Mouse (Mus musculus): ENCODE measurements around the gene Cep128. TPM values are rescaled to one million over a fixed set of nuclear protein-coding genes. Genes with fewer than 3 reads are reported as not detected.

Gene Cep128
- polyA plus RNA-seq, 1 experiment from 2014 or later, result 9.3 TPM

DNA sequence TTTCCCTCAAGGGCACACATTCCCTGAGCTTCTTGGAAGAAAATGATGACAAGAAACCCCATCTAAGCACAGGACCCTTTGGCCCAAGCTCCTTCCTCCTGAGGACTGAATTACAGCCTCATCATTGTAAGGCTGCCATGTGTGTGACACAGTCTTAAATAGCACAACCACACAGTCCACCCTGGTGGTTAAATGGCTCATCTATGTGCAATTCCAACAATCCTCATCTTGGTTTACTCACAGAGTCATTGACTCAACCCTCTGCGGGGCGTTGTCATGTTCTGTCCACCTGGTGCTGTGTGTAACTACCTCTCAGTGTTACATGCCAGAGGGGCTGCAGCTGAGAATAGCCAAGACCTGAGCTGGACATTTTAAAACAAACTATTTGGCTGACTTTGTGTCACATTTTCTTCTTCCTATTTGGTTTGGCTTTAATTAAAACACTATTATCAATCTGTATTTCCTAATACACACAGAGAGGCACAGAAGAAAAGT is 313.6 kb downstream of the Cep128 start:
- Histone ChIP-seq H3K9ac (ENCODE audit: low read length) (no peak overlapping the region), H3K4me1 (replicated peaks; ENCODE audit: control insufficient read depth, insufficient read depth, low read length) (no peaks in the 10 kb centered on the region), H3K27me3 (replicated peaks; ENCODE audit: control insufficient read depth, insufficient read depth, low read length) (no peaks in the 10 kb centered on the region), H3K4me3 (ENCODE audit: low read depth, low read length) (no peak overlapping the region), H3K9me3 (ENCODE audit: control insufficient read depth, low read length) (no peaks in the 10 kb centered on the region), H3K27ac (ENCODE audit: low read depth) (no peak overlapping the region), H3K4me2 (ENCODE audit: low read length) (no peak overlapping the region), H3K36me3 (ENCODE audit: control insufficient read depth, insufficient read depth, low read length) (no peaks in the 10 kb centered on the region)
- DNase-seq (ENCODE audit: low spot score) (no peak), ATAC-seq (replicated peaks; ENCODE audit: low FRiP score, low TSS enrichment, low read depth) (no peak)
- WGBS, result 83% methylated on average over 2 of the region's 2 CpGs

DNA sequence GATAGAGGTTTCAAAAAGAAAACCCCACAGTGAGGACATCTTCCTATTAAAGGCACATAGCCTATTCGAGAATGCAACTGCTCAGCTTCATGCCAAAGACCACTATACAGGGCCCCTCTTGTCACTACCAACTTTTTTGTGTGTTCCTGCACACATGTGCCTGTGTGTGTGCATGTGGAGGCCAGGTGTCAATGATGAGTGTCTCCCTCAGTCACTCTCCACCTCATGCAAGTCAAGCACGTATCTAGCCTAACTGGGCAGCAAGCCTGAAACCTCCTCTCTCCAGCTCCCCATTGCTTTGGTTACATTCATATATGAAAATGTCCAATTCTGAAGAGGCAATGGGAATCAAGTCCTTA is 317.1 kb downstream of the Cep128 start:
- no peak overlapping the region for H3K4me3 ChIP-seq (ENCODE audit: low read depth, low read length)
- no peaks in the 10 kb centered on the region for H3K27me3 ChIP-seq (replicated peaks; ENCODE audit: control insufficient read depth, insufficient read depth, low read length)
- DNase-seq (ENCODE audit: low spot score), result no peak
- 90% methylated on average over 2 of the region's 2 CpGs for WGBS
- H3K4me2 ChIP-seq (ENCODE audit: low read length), result no peak overlapping the region
- no peak for ATAC-seq (replicated peaks; ENCODE audit: low FRiP score, low TSS enrichment, low read depth)
- no peak overlapping the region for H3K27ac ChIP-seq (ENCODE audit: low read depth)
- H3K9me3 ChIP-seq (ENCODE audit: control insufficient read depth, low read length), result no peaks in the 10 kb centered on the region
- H3K9ac ChIP-seq (ENCODE audit: low read length), result no peak overlapping the region
- 0 out of 2 replicates have a peak, but pooled peaks cover 4% of the 10 kb centered on the region for H3K4me1 ChIP-seq (replicated peaks; ENCODE audit: control insufficient read depth, insufficient read depth, low read length)
- no peaks in the 10 kb centered on the region for H3K36me3 ChIP-seq (ENCODE audit: control insufficient read depth, insufficient read depth, low read length)

DNA sequence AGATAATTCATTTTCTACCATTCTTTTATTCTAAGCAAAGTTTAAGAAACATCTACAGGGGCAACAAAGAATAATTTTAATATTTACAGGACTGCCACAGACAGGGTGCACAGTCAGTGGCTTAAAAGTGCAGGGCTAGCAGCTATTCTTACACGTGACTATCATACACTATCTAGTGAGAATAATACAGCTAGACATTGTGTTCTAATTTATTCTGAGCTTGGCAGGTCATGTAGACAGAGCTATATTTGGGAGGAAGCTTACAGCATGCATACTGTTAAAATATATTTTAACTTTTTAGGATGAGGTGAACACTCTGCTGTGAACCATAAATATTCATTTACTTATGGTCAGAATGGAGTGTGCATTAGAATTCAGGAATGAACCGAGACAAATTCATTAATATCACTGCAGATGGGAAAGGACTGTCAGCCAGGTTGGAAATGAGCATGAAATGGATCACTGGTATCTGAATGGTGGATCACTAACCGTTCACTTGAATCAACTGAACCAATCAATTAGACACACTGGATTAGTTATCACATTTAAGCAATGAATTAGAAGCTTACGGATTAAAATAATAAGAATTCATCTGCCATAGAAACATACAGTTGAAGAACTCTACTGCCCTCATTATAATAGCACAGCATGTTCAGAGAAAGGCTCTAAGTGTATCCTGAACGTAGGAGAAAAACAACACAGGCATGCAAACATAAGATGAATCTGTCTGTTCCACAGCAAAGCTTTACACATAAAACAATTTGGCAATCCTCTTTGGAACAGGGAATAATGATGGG is 317.7 kb downstream of the Cep128 start:
- Histone ChIP-seq H3K4me2 (ENCODE audit: low read length) (no peak overlapping the region), H3K27ac (ENCODE audit: low read depth) (no peak overlapping the region), H3K4me1 (replicated peaks; ENCODE audit: control insufficient read depth, insufficient read depth, low read length) (0 out of 2 replicates have a peak, but pooled peaks cover 4% of the 10 kb centered on the region), H3K9ac (ENCODE audit: low read length) (no peak overlapping the region), H3K27me3 (replicated peaks; ENCODE audit: control insufficient read depth, insufficient read depth, low read length) (no peaks in the 10 kb centered on the region), H3K9me3 (ENCODE audit: control insufficient read depth, low read length) (no peaks in the 10 kb centered on the region), H3K4me3 (ENCODE audit: low read depth, low read length) (no peak overlapping the region), H3K36me3 (ENCODE audit: control insufficient read depth, insufficient read depth, low read length) (no peaks in the 10 kb centered on the region)
- DNase-seq (ENCODE audit: low spot score), result no peak
- ATAC-seq (replicated peaks; ENCODE audit: low FRiP score, low TSS enrichment, low read depth), result no peak
- 90% methylated on average over 5 of the region's 5 CpGs for WGBS

DNA sequence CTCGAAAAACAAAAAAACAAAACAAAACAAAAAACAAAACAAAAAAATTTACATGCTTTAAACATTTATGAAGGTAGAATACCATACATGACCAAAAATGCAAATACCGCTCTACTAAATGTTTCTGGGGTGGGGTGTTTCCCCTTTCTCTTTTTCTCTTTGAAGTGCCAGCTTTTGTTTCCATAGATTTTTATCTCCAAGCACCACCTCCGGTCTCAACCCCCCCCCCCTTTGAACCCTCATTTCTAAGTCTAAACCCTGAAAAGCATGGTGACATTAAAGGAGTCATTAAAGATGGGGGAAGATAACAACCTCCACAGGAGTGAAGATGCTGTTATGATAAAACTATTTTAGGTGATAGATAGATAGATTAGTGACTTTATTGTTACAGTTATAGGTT is 318.8 kb downstream of the Cep128 start:
- ATAC-seq (replicated peaks; ENCODE audit: low FRiP score, low TSS enrichment, low read depth) (no peak), DNase-seq (ENCODE audit: low spot score) (no peak)
- Histone ChIP-seq H3K9me3 (ENCODE audit: control insufficient read depth, low read length) (no peaks in the 10 kb centered on the region), H3K27me3 (replicated peaks; ENCODE audit: control insufficient read depth, insufficient read depth, low read length) (no peaks in the 10 kb centered on the region), H3K4me3 (ENCODE audit: low read depth, low read length) (no peak overlapping the region), H3K9ac (ENCODE audit: low read length) (no peak overlapping the region), H3K36me3 (ENCODE audit: control insufficient read depth, insufficient read depth, low read length) (no peaks in the 10 kb centered on the region), H3K4me1 (replicated peaks; ENCODE audit: control insufficient read depth, insufficient read depth, low read length) (0 out of 2 replicates have a peak, but pooled peaks cover 4% of the 10 kb centered on the region), H3K27ac (ENCODE audit: low read depth) (no peak overlapping the region), H3K4me2 (ENCODE audit: low read length) (no peak overlapping the region)
- 83% methylated on average over 3 of the region's 3 CpGs for WGBS

GRCm38 (mm10) chr12:91064368-91064999 is 319.7 kb downstream of the Cep128 start:
- no peak overlapping the region for H3K4me3 ChIP-seq (ENCODE audit: low read depth, low read length)
- DNase-seq (ENCODE audit: low spot score), result no peak
- H3K27ac ChIP-seq (ENCODE audit: low read depth), result no peak overlapping the region
- ATAC-seq (replicated peaks; ENCODE audit: low FRiP score, low TSS enrichment, low read depth), result no peak
- no peaks in the 10 kb centered on the region for H3K27me3 ChIP-seq (replicated peaks; ENCODE audit: control insufficient read depth, insufficient read depth, low read length)
- no peaks in the 10 kb centered on the region for H3K36me3 ChIP-seq (ENCODE audit: control insufficient read depth, insufficient read depth, low read length)
- no peaks in the 10 kb centered on the region for H3K9me3 ChIP-seq (ENCODE audit: control insufficient read depth, low read length)
- H3K4me2 ChIP-seq (ENCODE audit: low read length), result no peak overlapping the region
- 0 out of 2 replicates have a peak, but pooled peaks cover 4% of the 10 kb centered on the region for H3K4me1 ChIP-seq (replicated peaks; ENCODE audit: control insufficient read depth, insufficient read depth, low read length)
- no peak overlapping the region for H3K9ac ChIP-seq (ENCODE audit: low read length)

DNA sequence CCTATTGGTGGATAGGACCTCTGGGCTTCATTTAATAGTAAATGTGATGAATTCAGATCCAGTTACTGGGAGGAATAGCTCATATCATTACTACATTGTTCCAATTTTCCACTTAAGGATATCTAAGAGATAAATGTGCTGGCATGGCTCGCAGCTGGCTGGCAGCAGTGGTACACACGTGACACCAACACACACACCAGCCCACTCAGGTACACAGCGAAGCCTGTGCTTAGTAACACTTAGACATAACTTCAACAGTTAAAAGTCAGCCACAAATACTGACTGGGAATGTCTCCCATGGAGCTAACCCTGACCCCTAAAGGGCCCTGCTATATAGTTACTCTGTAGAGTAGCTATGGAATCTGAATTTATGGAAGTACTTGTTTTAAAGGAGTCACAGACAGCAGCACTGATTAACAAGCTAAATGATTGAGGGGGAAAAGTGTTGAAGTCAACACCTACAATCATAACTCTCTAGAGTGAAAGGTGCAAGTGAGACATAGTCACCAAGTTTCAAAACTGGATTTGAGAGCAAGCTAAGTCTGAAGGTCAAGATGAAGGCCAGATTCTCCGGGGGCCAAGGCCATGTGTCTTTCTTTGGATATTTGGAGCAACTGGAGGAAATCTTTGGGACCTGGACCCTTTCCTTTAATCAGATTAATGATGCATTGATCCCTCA is 320.7 kb downstream of the Cep128 start:
- ATAC-seq (replicated peaks; ENCODE audit: low FRiP score, low TSS enrichment, low read depth) (no peak), DNase-seq (ENCODE audit: low spot score) (no peak)
- H3K4me3 ChIP-seq (ENCODE audit: low read depth, low read length), result no peak overlapping the region
- no peak overlapping the region for H3K9ac ChIP-seq (ENCODE audit: low read length)
- 73% methylated on average over 4 of the region's 4 CpGs for WGBS
- no peaks in the 10 kb centered on the region for H3K27me3 ChIP-seq (replicated peaks; ENCODE audit: control insufficient read depth, insufficient read depth, low read length)
- 0 out of 2 replicates have a peak, but pooled peaks cover 4% of the 10 kb centered on the region for H3K4me1 ChIP-seq (replicated peaks; ENCODE audit: control insufficient read depth, insufficient read depth, low read length)
- H3K36me3 ChIP-seq (ENCODE audit: control insufficient read depth, insufficient read depth, low read length), result no peaks in the 10 kb centered on the region
- no peak overlapping the region for H3K4me2 ChIP-seq (ENCODE audit: low read length)
- no peaks in the 10 kb centered on the region for H3K9me3 ChIP-seq (ENCODE audit: control insufficient read depth, low read length)
- H3K27ac ChIP-seq (ENCODE audit: low read depth), result no peak overlapping the region

DNA sequence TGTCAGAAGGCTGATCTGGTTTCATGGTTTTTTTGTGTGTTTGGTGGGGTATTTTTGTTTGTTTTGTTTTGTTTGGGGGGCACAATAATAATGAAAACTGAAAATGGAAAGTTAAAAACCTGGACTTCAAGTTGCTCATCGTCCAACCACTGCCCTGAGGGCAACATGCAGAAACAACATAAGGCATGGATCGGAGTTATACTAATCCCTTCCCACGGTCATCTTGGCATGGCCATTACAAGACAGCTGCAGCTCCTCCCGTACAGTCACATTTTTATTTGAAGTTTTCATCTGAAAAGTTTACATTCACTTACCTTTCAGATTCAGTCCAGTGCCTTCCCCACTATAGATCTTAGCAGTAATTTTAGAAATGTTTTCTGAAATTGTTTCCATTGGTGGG is 321.5 kb downstream of the Cep128 start:
- H3K4me2 ChIP-seq (ENCODE audit: low read length), result no peak overlapping the region
- DNase-seq (ENCODE audit: low spot score), result no peak
- no peaks in the 10 kb centered on the region for H3K27me3 ChIP-seq (replicated peaks; ENCODE audit: control insufficient read depth, insufficient read depth, low read length)
- H3K4me3 ChIP-seq (ENCODE audit: low read depth, low read length), result no peak overlapping the region
- 62% methylated on average over 4 of the region's 4 CpGs for WGBS
- 0 out of 2 replicates have a peak, but pooled peaks cover 4% of the 10 kb centered on the region for H3K4me1 ChIP-seq (replicated peaks; ENCODE audit: control insufficient read depth, insufficient read depth, low read length)
- no peak overlapping the region for H3K9ac ChIP-seq (ENCODE audit: low read length)
- no peak overlapping the region for H3K27ac ChIP-seq (ENCODE audit: low read depth)
- H3K36me3 ChIP-seq (ENCODE audit: control insufficient read depth, insufficient read depth, low read length), result no peaks in the 10 kb centered on the region
- ATAC-seq (replicated peaks; ENCODE audit: low FRiP score, low TSS enrichment, low read depth), result no peak
- no peaks in the 10 kb centered on the region for H3K9me3 ChIP-seq (ENCODE audit: control insufficient read depth, low read length)

DNA sequence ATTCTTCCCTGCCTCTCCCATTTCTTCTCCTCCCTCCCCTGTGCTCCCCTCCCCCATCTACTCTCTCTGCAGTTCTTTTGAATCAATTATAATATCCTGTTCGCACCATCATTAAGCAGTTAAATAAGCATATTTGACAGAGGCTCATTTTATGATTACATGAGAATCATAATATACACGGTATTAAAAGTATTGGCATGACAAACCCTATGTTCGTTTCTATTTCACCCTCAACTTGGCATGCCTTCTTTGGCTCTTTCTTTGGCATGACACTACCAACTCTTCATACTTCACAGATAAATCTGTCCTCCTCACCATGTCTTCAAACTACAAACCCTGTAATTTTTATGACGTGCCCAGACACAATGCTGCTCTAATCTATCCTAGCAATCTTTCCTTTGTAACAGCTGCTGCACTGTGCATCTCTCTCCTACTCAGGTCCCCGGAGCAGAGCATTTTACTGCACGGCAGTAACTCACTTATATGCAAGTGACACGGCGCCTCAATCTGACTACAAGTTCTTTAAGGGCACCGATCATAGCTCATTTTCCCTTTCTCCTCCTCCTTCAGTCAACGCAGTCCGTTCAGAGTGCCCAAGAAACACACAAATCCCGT is 324.4 kb downstream of the Cep128 start:
- H3K27me3 ChIP-seq (replicated peaks; ENCODE audit: control insufficient read depth, insufficient read depth, low read length), result no peaks in the 10 kb centered on the region
- DNase-seq (ENCODE audit: low spot score) (no peak), ATAC-seq (replicated peaks; ENCODE audit: low FRiP score, low TSS enrichment, low read depth) (no peak)
- no peak overlapping the region for H3K27ac ChIP-seq (ENCODE audit: low read depth)
- H3K4me3 ChIP-seq (ENCODE audit: low read depth, low read length), result no peak overlapping the region
- H3K4me2 ChIP-seq (ENCODE audit: low read length), result no peak overlapping the region
- WGBS, result 87% methylated on average over 12 of the region's 12 CpGs
- H3K4me1 ChIP-seq (replicated peaks; ENCODE audit: control insufficient read depth, insufficient read depth, low read length), result 0 out of 2 replicates have a peak, but pooled peaks cover 4% of the 10 kb centered on the region
- no peaks in the 10 kb centered on the region for H3K36me3 ChIP-seq (ENCODE audit: control insufficient read depth, insufficient read depth, low read length)
- H3K9ac ChIP-seq (ENCODE audit: low read length), result no peak overlapping the region
- H3K9me3 ChIP-seq (ENCODE audit: control insufficient read depth, low read length), result no peaks in the 10 kb centered on the region

All from intestine, embryonic 14.5 days (tissue).